Mouse (Mus musculus) midbrain, embryonic 10.5 days (tissue): ENCODE data around the gene Parp8. TPM values are rescaled to one million over a fixed set of nuclear protein-coding genes. Genes with fewer than 3 reads are reported as not detected.

Experiments used
- DNase-seq: peaks from one replicate; pipeline ENCODE4 v3.0.0-alpha.2; 2017; ENCODE audit warnings: low spot score
- H3K27ac ChIP-seq: fragments of 300-500 bp; sonication (generic); replicated peaks from 2 replicates; pipeline ENCODE4 v1.5.1; 2016; ENCODE audit warnings: mild to moderate bottlenecking
- H3K27me3 ChIP-seq: fragments of 300-500 bp; sonication (generic); 2 replicates; pipeline ENCODE4 v1.6.1; 2016; ENCODE audit warnings: low read depth, mild to moderate bottlenecking; ENCODE audit not compliant: poor library complexity, severe bottlenecking
- H3K36me3 ChIP-seq: fragments of 300-500 bp; sonication (generic); 2 replicates; pipeline ENCODE4 v1.6.1; 2016; ENCODE audit warnings: mild to moderate bottlenecking, moderate library complexity
- H3K4me1 ChIP-seq: fragments of 300-500 bp; sonication (generic); 2 replicates; pipeline ENCODE4 v1.6.1; 2016
- H3K4me3 ChIP-seq: fragments of 300-500 bp; sonication (generic); 2 replicates; pipeline ENCODE4 v1.5.1; 2016; ENCODE audit warnings: mild to moderate bottlenecking, moderate library complexity
- H3K9me3 ChIP-seq: fragments of 300-500 bp; sonication (generic); replicated peaks from 2 replicates; pipeline ENCODE4 v1.6.1; 2016; ENCODE audit warnings: mild to moderate bottlenecking
- WGBS: fragments of 180-500 bp; shearing (Covaris S2); methylation state at CpG from one replicate; pipeline ENCODE4 v1.1.7; 2016; 5-methylcytosine and 5-hydroxymethylcytosine counted together
- polyA plus RNA-seq: library from polyadenylated mRNA; unstranded; fragments of >200 nt; fragmentation: Nextera tagmentation; extraction: Ambion mirVana; gene quantifications from 2 replicates; pipeline ENCODE4 v1.2.1, GENCODE M21; 2016

Gene Parp8
- polyA plus RNA-seq, 1 experiment from 2014 or later = 9.4 TPM

DNA sequence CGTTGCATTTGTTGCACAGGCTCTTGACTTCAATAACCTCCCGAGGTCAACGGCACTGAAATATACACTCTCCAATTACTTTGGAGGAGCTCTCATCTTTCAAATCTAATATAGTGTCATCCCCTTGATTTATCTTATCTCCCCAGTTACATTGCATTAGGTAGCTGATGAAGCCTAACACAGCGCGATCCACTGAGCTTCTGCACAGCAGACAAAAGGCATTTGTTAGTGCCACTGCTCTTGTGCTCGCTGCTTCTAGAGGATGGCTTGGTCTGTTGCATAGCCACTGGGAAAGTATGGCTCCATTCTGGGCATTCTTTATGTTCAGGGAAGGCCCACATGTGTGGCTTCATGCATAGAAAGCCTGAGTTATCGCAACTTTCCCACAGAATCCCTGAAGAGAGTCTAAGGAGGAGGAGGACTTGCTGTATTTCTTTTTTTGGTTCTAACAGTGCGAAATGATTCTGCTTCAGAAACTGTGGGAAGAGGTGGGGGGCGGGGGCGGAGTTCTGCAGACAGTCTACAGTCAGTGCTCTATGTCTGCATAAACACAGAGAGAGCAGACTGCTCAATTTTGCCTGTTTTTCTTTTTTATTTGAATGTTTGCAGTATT, 145.7 kb downstream of the Parp8 start:
- peaks cover 5% of the 10 kb centered on the region; the same call in 1 of the 2 replicates for H3K36me3 ChIP-seq
- H3K9me3 ChIP-seq = no peaks in the 10 kb centered on the region
- H3K4me1 ChIP-seq = 0 out of 2 replicates have a peak, but pooled peaks cover 2% of the 10 kb centered on the region
- H3K27me3 ChIP-seq = no peaks in the 10 kb centered on the region
- 89% methylated on average over 10 of the region's 10 CpGs for WGBS
- H3K27ac ChIP-seq = no peak overlapping the region
- no peak for DNase-seq
- no peak overlapping the region for H3K4me3 ChIP-seq

DNA sequence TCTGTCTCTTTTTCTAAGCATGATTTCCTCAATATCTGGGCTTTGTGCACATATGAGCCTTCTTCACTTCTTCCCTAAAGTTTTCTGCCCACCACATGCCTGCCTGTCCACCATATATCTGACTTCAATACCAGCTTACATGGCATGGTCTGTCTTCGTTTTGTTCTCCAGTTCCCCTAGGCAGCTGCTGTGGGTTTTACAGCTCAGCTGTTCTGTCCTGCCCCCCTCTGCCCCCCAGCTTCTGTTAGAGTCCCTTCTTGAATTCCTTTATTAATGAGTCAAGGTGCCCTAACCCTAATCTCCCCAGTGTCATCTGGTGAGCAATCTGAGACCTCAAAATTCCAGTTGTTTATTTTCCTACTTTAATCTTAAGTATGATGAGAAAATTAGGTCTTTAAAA, 155.1 kb downstream of the Parp8 start:
- Histone ChIP-seq H3K9me3 (no peaks in the 10 kb centered on the region), H3K27ac (no peak overlapping the region), H3K4me1 (no peaks in the 10 kb centered on the region), H3K27me3 (no peaks in the 10 kb centered on the region), H3K36me3 (peaks cover 5% of the 10 kb centered on the region), H3K4me3 (no peak overlapping the region)
- WGBS = 56% methylated on average over 1 of the region's 1 CpGs
- no peak for DNase-seq

DNA sequence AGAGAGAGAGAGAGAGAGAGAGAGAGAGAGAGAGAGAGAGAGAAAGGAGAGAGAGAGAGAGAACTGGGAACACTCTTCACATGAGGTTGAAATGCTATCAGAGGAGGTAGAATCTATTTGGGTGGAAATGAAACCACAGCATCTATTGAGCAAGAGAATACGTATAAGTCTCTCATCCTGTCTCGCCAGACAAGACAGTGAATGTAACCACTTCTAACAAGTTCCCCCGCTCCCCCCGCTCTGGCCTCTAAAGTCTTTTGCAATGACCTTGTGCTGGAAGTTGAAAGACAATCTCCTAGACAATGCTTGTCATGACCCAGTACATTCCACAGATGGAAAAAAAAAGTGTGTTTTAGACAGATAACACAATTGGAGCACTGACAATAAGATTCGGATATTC, 181.4 kb downstream of the Parp8 start:
- Histone ChIP-seq H3K36me3 (no peaks in the 10 kb centered on the region), H3K27me3 (no peaks in the 10 kb centered on the region), H3K27ac (no peak overlapping the region), H3K9me3 (no peaks in the 10 kb centered on the region), H3K4me1 (no peaks in the 10 kb centered on the region), H3K4me3 (no peak overlapping the region)
- no peak for DNase-seq
- WGBS = 85% methylated on average over 5 of the region's 5 CpGs

DNA sequence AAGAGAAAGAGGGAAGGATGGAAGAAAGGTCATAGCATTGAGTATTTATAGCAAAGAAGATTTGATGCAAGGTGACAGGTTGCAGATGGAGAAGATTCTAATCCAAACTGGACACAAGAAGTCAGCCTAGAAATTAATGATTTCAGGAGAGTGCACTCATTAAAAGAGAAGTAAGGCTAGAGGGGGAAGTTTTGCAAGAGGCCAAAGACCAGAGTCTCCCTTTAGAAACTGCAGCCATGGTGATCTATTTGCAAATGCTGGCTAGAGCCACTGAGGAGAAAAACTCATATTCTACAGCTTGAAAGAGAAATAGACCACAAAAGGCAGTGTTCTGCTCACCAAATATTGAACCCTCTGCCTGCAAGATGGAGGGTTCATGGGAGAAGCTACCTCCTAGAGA, 194.4 kb downstream of the Parp8 start:
- DNase-seq = no peak
- Histone ChIP-seq H3K4me1 (no peaks in the 10 kb centered on the region), H3K4me3 (no peak overlapping the region), H3K27me3 (no peaks in the 10 kb centered on the region), H3K36me3 (no peaks in the 10 kb centered on the region), H3K9me3 (no peaks in the 10 kb centered on the region), H3K27ac (no peak overlapping the region)

DNA sequence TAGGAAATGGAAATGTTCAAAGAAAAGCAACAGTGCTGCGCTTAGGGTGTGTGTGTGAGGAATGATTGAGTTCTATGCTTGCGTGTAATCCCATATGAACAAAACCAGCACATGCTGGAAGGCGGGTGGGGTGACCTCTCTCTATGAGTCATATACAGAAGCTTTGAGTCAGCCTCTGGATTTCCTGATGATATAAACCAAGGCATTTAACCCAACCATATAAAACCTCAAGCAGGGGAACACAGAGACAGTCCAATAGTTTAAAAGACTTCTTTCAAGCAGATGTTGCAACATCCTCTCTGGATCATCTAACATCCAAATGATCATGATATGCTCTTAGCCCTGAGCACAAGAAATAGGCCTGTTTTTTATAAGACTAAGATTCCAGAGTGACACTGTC, 196.3 kb downstream of the Parp8 start:
- Histone ChIP-seq H3K4me3 (no peak overlapping the region), H3K27ac (no peak overlapping the region), H3K36me3 (no peaks in the 10 kb centered on the region), H3K4me1 (no peaks in the 10 kb centered on the region), H3K27me3 (no peaks in the 10 kb centered on the region), H3K9me3 (no peaks in the 10 kb centered on the region)
- no peak for DNase-seq
- WGBS = 88% methylated on average over 3 of the region's 3 CpGs

DNA sequence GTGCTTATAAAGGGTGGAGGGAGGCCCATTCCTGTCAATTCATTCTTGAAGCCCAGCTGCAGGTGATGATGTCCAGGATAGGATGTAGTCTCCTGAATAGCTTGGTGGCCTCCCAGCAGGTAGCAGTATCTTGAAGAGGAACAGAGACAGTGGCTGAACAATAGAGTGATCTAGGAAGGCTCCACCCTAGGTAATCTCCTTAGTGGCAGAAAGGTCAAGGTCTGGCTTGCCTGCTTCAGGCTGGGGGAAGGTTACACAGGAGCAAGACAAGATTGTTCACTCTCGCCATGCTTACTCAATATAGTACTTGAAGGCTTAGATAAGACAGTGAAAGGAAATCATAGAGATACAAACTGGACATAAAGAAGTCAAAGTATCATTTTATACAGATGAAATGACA, 213.9 kb downstream of the Parp8 start:
- WGBS = 83% methylated on average over 1 of the region's 1 CpGs
- no peaks in the 10 kb centered on the region for H3K36me3 ChIP-seq

More for the DNA sequence above, 213.9 kb downstream of the Parp8 start:
- Histone ChIP-seq H3K27ac (no peak overlapping the region), H3K9me3 (no peaks in the 10 kb centered on the region), H3K4me3 (no peak overlapping the region), H3K4me1 (no peaks in the 10 kb centered on the region), H3K27me3 (no peaks in the 10 kb centered on the region)
- no peak for DNase-seq

Other genes with a start within 250 kb of the Parp8 start
- gene Emb, start 183.0 kb upstream of the Parp8 start, polyA plus RNA-seq = 45.5 and 58.1 TPM in 2 replicates
- gene Gm17509, start 195.5 kb upstream of the Parp8 start, polyA plus RNA-seq = 1.1 and 1.4 TPM in 2 replicates